Mouse (Mus musculus) liver, postnatal 0 days (tissue): ENCODE data around the gene Derl3. TPM values are rescaled to one million over a fixed set of nuclear protein-coding genes. Genes with fewer than 3 reads are reported as not detected.

Source experiments
- ATAC-seq: fragments of 200-750 bp; cut with Nextera tagmentation; 2 replicates; pipeline ENCODE4 v1.8.0; 2017; ENCODE audit warnings: mild to moderate bottlenecking, moderate library complexity
- DNase-seq: peaks from one replicate; pipeline ENCODE4 v3.0.0-alpha.2; 2016
- H3K27ac ChIP-seq: fragments of 300-500 bp; sonication (generic); 2 replicates; pipeline ENCODE4 v1.5.1; 2014; ENCODE audit warnings: antibody characterized with exemption, moderate library complexity, mild to moderate bottlenecking, low read depth
- H3K27me3 ChIP-seq: fragments of 300-500 bp; sonication (generic); 2 replicates; pipeline ENCODE4 v1.6.1; 2014; ENCODE audit warnings: low read length, control low read depth, mixed read lengths; ENCODE audit not compliant: insufficient read depth
- H3K36me3 ChIP-seq: fragments of 300-500 bp; sonication (generic); replicated peaks from 2 replicates; pipeline ENCODE4 v1.6.1; 2014; ENCODE audit warnings: mild to moderate bottlenecking, control low read depth, low read length, moderate library complexity, mixed read lengths; ENCODE audit not compliant: insufficient read depth
- H3K4me1 ChIP-seq: fragments of 300-500 bp; sonication (generic); 2 replicates; pipeline ENCODE4 v1.6.1; 2014; ENCODE audit warnings: antibody characterized with exemption, mild to moderate bottlenecking, control low read depth; ENCODE audit not compliant: insufficient read depth
- H3K4me2 ChIP-seq: fragments of 300-500 bp; sonication (generic); 2 replicates; pipeline ENCODE4 v1.6.1; 2014; ENCODE audit warnings: low read depth, mild to moderate bottlenecking, low read length, moderate library complexity, mixed read lengths
- H3K4me3 ChIP-seq: fragments of 300-500 bp; sonication (generic); 2 replicates; pipeline ENCODE4 v1.5.1; 2014; ENCODE audit warnings: low read depth, low read length
- H3K9ac ChIP-seq: fragments of 300-500 bp; sonication (generic); replicated peaks from 2 replicates; pipeline ENCODE4 v1.6.1; 2014; ENCODE audit warnings: mild to moderate bottlenecking, moderate library complexity
- H3K9me3 ChIP-seq: fragments of 300-500 bp; sonication (generic); 2 replicates; pipeline ENCODE4 v1.6.1; 2016; ENCODE audit warnings: mild to moderate bottlenecking, control low read depth, low read length, mixed read lengths
- CTCF ChIP-seq: sonication (generic); IDR thresholded peaks from 2 replicates; pipeline ENCODE4 v1.5.1; 2016; ENCODE audit warnings: antibody characterized with exemption, low read depth
- EP300 ChIP-seq: IDR thresholded peaks from 2 replicates; pipeline ENCODE4 v1.6.1; 2016; ENCODE audit warnings: antibody characterized with exemption, low read depth, mild to moderate bottlenecking
- WGBS: fragments of 180-500 bp; shearing (Covaris S2); extraction: QIAGEN DNeasy Blood & Tissue Kit; methylation state at CpG from one replicate; pipeline ENCODE4 v1.1.7; 2014; ENCODE audit not compliant: insufficient replicate concordance; 5-methylcytosine and 5-hydroxymethylcytosine counted together
- polyA plus RNA-seq: library from polyadenylated mRNA; unstranded; fragments of >200 nt; fragmentation: Nextera tagmentation; extraction: Ambion mirVana; gene quantifications from 2 replicates; pipeline ENCODE4 v1.2.1, GENCODE M21; 2015

Gene Derl3
- polyA plus RNA-seq, 1 experiment from 2014 or later: 0.52 TPM

- no peaks in the 10 kb centered on the region for H3K4me1 ChIP-seq
- no peaks in the 10 kb centered on the region for H3K9me3 ChIP-seq
- no peak overlapping the region for H3K4me3 ChIP-seq
- H3K27me3 ChIP-seq: no peaks in the 10 kb centered on the region
- H3K9ac ChIP-seq: no peak overlapping the region
- TF ChIP-seq CTCF: no peak
- TF ChIP-seq EP300: no peak
- whole genome bisulfite sequencing: 62% methylated on average over 3 of the region's 3 CpGs
- DNase-seq (no peak), ATAC-seq (no peak)
- no peak overlapping the region for H3K4me2 ChIP-seq
- H3K27ac ChIP-seq: no peak overlapping the region
- H3K36me3 ChIP-seq: no peaks in the 10 kb centered on the region
These were observed 41.5 kb upstream of the Derl3 start for GRCm38 (mm10) chr10:75851681-75852080.

- Histone ChIP-seq H3K9ac (no peak overlapping the region), H3K27me3 (no peaks in the 10 kb centered on the region), H3K4me2 (no peak overlapping the region), H3K36me3 (peaks cover 3% of the 10 kb centered on the region), H3K9me3 (no peaks in the 10 kb centered on the region), H3K4me1 (peaks cover 4% of the 10 kb centered on the region), H3K4me3 (no peak overlapping the region), H3K27ac (no peak overlapping the region)
- WGBS: 74% methylated on average over 12 of the region's 12 CpGs
- TF ChIP-seq EP300: no peak
- TF ChIP-seq CTCF: no peak
- DNase-seq (peak; percentile 37), ATAC-seq (peak; percentile 62; the same call in 1 of the 2 replicates)
These were observed 40.6 kb upstream of the Derl3 start for GRCm38 (mm10) chr10:75852539-75853125.

- DNase-seq (peak; percentile 86), ATAC-seq (peak; percentile 73)
- Histone ChIP-seq H3K27me3 (no peaks in the 10 kb centered on the region), H3K9me3 (no peaks in the 10 kb centered on the region), H3K4me3 (no peak overlapping the region), H3K4me2 (no peak overlapping the region), H3K36me3 (peaks cover 10% of the 10 kb centered on the region), H3K27ac (no peak overlapping the region), H3K9ac (no peak overlapping the region), H3K4me1 (peaks cover 9% of the 10 kb centered on the region)
- TF ChIP-seq EP300 (no peak), CTCF (peak; percentile 86)
- 16% methylated on average over 10 of the region's 10 CpGs for WGBS
These were observed 39.8 kb upstream of the Derl3 start for GRCm38 (mm10) chr10:75853452-75853851.

- TF ChIP-seq CTCF (no peak), EP300 (no peak)
- Histone ChIP-seq H3K36me3 (peaks cover 14% of the 10 kb centered on the region), H3K4me2 (no peak overlapping the region), H3K4me1 (peaks cover 16% of the 10 kb centered on the region), H3K27me3 (no peaks in the 10 kb centered on the region), H3K9me3 (no peaks in the 10 kb centered on the region), H3K4me3 (no peak overlapping the region), H3K27ac (no peak overlapping the region), H3K9ac (no peak overlapping the region)
- no peak for DNase-seq
- WGBS: 59% methylated on average over 5 of the region's 5 CpGs
- no peak for ATAC-seq
These were observed 39.1 kb upstream of the Derl3 start for GRCm38 (mm10) chr10:75854096-75854495.

DNA sequence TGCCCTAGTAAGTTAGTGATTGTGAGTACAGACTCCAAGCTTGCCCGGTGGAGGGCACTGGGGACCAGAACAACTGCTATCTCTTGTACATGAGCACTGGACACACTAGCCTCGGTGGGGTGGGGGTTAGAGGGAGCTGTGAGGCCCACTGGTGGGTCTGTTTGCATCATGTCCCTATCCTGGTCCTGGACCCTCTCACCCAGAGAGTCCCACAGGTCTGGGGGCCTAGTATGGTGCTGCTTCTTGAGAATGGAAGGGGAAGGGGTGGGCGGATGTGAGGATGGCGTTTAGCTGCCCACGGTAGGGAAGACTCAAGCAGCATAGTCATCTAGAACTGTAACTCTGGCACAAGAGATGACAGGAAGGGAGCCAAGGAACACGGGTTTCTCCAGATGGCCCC is 38.4 kb upstream of the Derl3 start:
- no peak overlapping the region for H3K9ac ChIP-seq
- no peaks in the 10 kb centered on the region for H3K27me3 ChIP-seq
- no peak overlapping the region for H3K27ac ChIP-seq
- DNase-seq: no peak
- 72% methylated on average over 6 of the region's 6 CpGs for WGBS
- no peak overlapping the region for H3K4me2 ChIP-seq
- H3K36me3 ChIP-seq: peaks cover 14% of the 10 kb centered on the region
- peaks cover 18% of the 10 kb centered on the region for H3K4me1 ChIP-seq
- no peak overlapping the region for H3K4me3 ChIP-seq
- no peak for ATAC-seq
- no peaks in the 10 kb centered on the region for H3K9me3 ChIP-seq
- TF ChIP-seq CTCF: no peak
- TF ChIP-seq EP300: no peak

GRCm38 (mm10) chr10:75855416-75855981 is 37.7 kb upstream of the Derl3 start:
- WGBS: 86% methylated on average over 15 of the region's 15 CpGs
- ATAC-seq: no peak
- no peak for DNase-seq
- Histone ChIP-seq H3K9ac (no peak overlapping the region), H3K36me3 (peaks cover 14% of the 10 kb centered on the region), H3K4me2 (no peak overlapping the region), H3K4me1 (peaks cover 21% of the 10 kb centered on the region), H3K4me3 (no peak overlapping the region), H3K9me3 (no peaks in the 10 kb centered on the region), H3K27me3 (no peaks in the 10 kb centered on the region), H3K27ac (no peak overlapping the region)
- TF ChIP-seq EP300 (no peak), CTCF (no peak)
